Mouse (Mus musculus) embryonic facial prominence, embryonic 15.5 days (tissue): ENCODE measurements around the gene Car11. TPM values are rescaled to one million over a fixed set of nuclear protein-coding genes. Genes with fewer than 3 reads are reported as not detected.

Experiments used
- ATAC-seq: fragments of 200-750 bp; cut with Nextera tagmentation; 2 replicates; pipeline ENCODE4 v1.8.0; 2017; ENCODE audit warnings: low read depth, moderate TSS enrichment; ENCODE audit not compliant: insufficient number of reproducible peaks, low FRiP score, low TSS enrichment
- H3K27ac ChIP-seq: fragments of 300-500 bp; sonication (generic); replicated peaks from 2 replicates; pipeline ENCODE4 v1.5.1; 2015; ENCODE audit warnings: mild to moderate bottlenecking, inconsistent platforms
- H3K27me3 ChIP-seq: fragments of 300-500 bp; sonication (generic); 2 replicates; pipeline ENCODE4 v1.6.1; 2015; ENCODE audit warnings: inconsistent platforms
- H3K36me3 ChIP-seq: fragments of 300-500 bp; sonication (generic); 2 replicates; pipeline ENCODE4 v1.6.1; 2015; ENCODE audit warnings: mild to moderate bottlenecking, inconsistent platforms
- H3K4me1 ChIP-seq: fragments of 300-500 bp; sonication (generic); 2 replicates; pipeline ENCODE4 v1.6.1; 2015; ENCODE audit warnings: inconsistent platforms
- H3K4me2 ChIP-seq: fragments of 300-500 bp; sonication (generic); replicated peaks from 2 replicates; pipeline ENCODE4 v1.6.1; 2015; ENCODE audit warnings: mild to moderate bottlenecking, inconsistent platforms
- H3K4me3 ChIP-seq: fragments of 300-500 bp; sonication (generic); replicated peaks from 2 replicates; pipeline ENCODE4 v1.5.1; 2015; ENCODE audit warnings: mild to moderate bottlenecking, inconsistent platforms
- H3K9ac ChIP-seq: fragments of 300-500 bp; sonication (generic); 2 replicates; pipeline ENCODE4 v1.6.1; 2015; ENCODE audit warnings: inconsistent platforms
- H3K9me3 ChIP-seq: fragments of 300-500 bp; sonication (generic); replicated peaks from 2 replicates; pipeline ENCODE4 v1.6.1; 2016; ENCODE audit warnings: inconsistent platforms
- WGBS: fragments of 180-500 bp; shearing (Covaris S2); methylation state at CpG from one replicate; pipeline ENCODE4 v1.1.7; 2015; 5-methylcytosine and 5-hydroxymethylcytosine counted together
- polyA plus RNA-seq: library from polyadenylated mRNA; unstranded; fragments of >200 nt; fragmentation: Nextera tagmentation; extraction: Ambion mirVana; gene quantifications from 2 replicates; pipeline ENCODE4 v1.2.1, GENCODE M21; 2015

Gene Car11
- polyA plus RNA-seq, 1 experiment from 2014 or later: 17.7 TPM

GRCm38 (mm10) chr7:45727625-45728024, 28.0 kb downstream of the Car11 start:
- no peaks in the 10 kb centered on the region for H3K27me3 ChIP-seq
- WGBS: 77% methylated on average over 3 of the region's 3 CpGs
- H3K4me2 ChIP-seq: no peak overlapping the region
- H3K9ac ChIP-seq: no peak overlapping the region
- H3K27ac ChIP-seq: no peak overlapping the region
- no peak overlapping the region for H3K4me3 ChIP-seq
- peaks cover 52% of the 10 kb centered on the region for H3K36me3 ChIP-seq
- peaks cover 13% of the 10 kb centered on the region for H3K4me1 ChIP-seq
- no peaks in the 10 kb centered on the region for H3K9me3 ChIP-seq
- ATAC-seq: no peak

GRCm38 (mm10) chr7:45730727-45731431, 31.2 kb downstream of the Car11 start:
- 16% methylated on average over 16 of the region's 16 CpGs for WGBS
- no peak for ATAC-seq
- H3K9ac ChIP-seq: no peak overlapping the region
- H3K27ac ChIP-seq: peak overlapping the region; percentile 25; the same call in 1 of the 2 replicates
- no peaks in the 10 kb centered on the region for H3K9me3 ChIP-seq
- peaks cover 13% of the 10 kb centered on the region for H3K4me1 ChIP-seq
- peaks cover 22% of the 10 kb centered on the region for H3K36me3 ChIP-seq
- no peaks in the 10 kb centered on the region for H3K27me3 ChIP-seq
- no peak overlapping the region for H3K4me3 ChIP-seq
- H3K4me2 ChIP-seq: no peak overlapping the region

GRCm38 (mm10) chr7:45733477-45733876, 33.8 kb downstream of the Car11 start:
- WGBS: 75% methylated on average over 5 of the region's 5 CpGs
- no peak for ATAC-seq
- Histone ChIP-seq H3K9me3 (no peaks in the 10 kb centered on the region), H3K27ac (no peak overlapping the region), H3K9ac (no peak overlapping the region), H3K27me3 (no peaks in the 10 kb centered on the region), H3K4me1 (peaks cover 13% of the 10 kb centered on the region), H3K4me3 (no peak overlapping the region), H3K4me2 (no peak overlapping the region), H3K36me3 (0 out of 2 replicates have a peak, but pooled peaks cover 4% of the 10 kb centered on the region)

DNA sequence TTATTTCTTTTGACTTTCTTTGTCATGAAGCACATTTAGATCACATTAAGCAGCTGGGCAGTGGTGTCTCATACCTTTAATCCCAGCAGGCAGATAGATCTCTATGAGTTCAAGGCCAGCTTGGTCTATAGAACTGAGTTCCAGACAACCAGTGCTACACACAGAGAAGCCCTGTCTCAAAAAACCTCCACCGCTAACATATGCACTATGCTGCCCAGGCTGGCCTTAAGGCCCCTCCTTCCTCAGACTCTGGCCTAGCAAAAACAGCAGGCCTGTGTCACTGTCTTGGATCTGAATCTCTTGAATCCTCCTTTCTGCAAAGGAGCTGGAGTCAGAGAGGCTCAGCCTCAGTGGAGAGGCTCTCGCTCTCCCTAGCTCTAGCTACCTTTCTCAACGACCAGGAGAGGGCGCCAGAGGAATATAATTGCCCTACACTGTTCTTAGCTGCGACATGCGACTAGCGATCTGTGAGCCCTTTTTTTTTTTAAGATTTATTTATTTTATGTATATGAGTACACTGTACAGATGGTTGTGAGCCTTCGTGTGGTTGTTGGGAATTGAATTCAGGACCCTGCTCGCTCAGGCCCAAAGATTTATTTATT, 39.6 kb downstream of the Car11 start:
- no peaks in the 10 kb centered on the region for H3K36me3 ChIP-seq
- WGBS: 6% methylated on average over 9 of the region's 9 CpGs
- ATAC-seq: peak; percentile 61; the same call in 1 of the 2 replicates

DNA sequence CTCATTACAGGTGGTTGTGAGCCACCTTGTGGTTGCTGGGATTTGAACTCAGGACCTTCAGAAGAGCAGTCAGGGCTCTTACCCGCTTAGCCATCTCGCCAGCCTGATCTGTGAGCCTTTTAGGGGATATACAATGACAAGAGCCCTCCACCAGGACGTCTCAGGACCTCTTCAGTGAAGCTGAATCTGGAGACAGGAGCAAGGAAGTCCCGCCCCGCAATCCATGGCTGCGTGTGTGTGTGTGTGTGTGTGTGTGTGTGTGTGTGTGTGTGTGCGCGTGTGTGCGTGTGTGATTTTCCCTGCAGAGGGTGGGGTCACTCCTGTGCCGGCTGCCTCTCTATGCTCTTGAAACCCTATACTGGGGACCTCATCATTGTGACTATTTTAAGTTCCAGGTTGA, 40.2 kb downstream of the Car11 start:
- WGBS: 55% methylated on average over 10 of the region's 10 CpGs

More for the DNA sequence above, 39.6 kb downstream of the Car11 start:
- H3K9me3 ChIP-seq: no peaks in the 10 kb centered on the region
- no peak overlapping the region for H3K27ac ChIP-seq
- 0 out of 2 replicates have a peak, but pooled peaks cover 5% of the 10 kb centered on the region for H3K4me1 ChIP-seq
- H3K27me3 ChIP-seq: no peaks in the 10 kb centered on the region
- H3K4me3 ChIP-seq: no peak overlapping the region
- no peak overlapping the region for H3K9ac ChIP-seq
- no peak overlapping the region for H3K4me2 ChIP-seq

GRCm38 (mm10) chr7:45741308-45741707, 41.7 kb downstream of the Car11 start:
- Histone ChIP-seq H3K4me3 (no peak overlapping the region), H3K9me3 (no peaks in the 10 kb centered on the region), H3K9ac (no peak overlapping the region), H3K27ac (no peak overlapping the region), H3K27me3 (no peaks in the 10 kb centered on the region), H3K4me2 (no peak overlapping the region; the same call in 1 of the 2 replicates), H3K36me3 (no peaks in the 10 kb centered on the region), H3K4me1 (0 out of 2 replicates have a peak, but pooled peaks cover 5% of the 10 kb centered on the region)
- ATAC-seq: no peak
- 84% methylated on average over 12 of the region's 12 CpGs for WGBS

More for the DNA sequence above, 40.2 kb downstream of the Car11 start:
- Histone ChIP-seq H3K36me3 (no peaks in the 10 kb centered on the region), H3K4me2 (no peak overlapping the region), H3K4me3 (no peak overlapping the region), H3K9me3 (no peaks in the 10 kb centered on the region), H3K27ac (no peak overlapping the region), H3K9ac (no peak overlapping the region), H3K27me3 (no peaks in the 10 kb centered on the region), H3K4me1 (0 out of 2 replicates have a peak, but pooled peaks cover 5% of the 10 kb centered on the region)
- ATAC-seq: no peak

- Histone ChIP-seq H3K27ac (no peak overlapping the region), H3K27me3 (no peaks in the 10 kb centered on the region), H3K9ac (no peak overlapping the region), H3K36me3 (no peaks in the 10 kb centered on the region), H3K4me2 (peak overlapping the region; percentile 43), H3K9me3 (no peaks in the 10 kb centered on the region), H3K4me1 (0 out of 2 replicates have a peak, but pooled peaks cover 5% of the 10 kb centered on the region), H3K4me3 (peak overlapping the region; percentile 32)
- WGBS: 27% methylated on average over 11 of the region's 11 CpGs
- ATAC-seq: peak; percentile 25; the same call in 1 of the 2 replicates
These were observed 42.1 kb downstream of the Car11 start for GRCm38 (mm10) chr7:45741777-45742176.

DNA sequence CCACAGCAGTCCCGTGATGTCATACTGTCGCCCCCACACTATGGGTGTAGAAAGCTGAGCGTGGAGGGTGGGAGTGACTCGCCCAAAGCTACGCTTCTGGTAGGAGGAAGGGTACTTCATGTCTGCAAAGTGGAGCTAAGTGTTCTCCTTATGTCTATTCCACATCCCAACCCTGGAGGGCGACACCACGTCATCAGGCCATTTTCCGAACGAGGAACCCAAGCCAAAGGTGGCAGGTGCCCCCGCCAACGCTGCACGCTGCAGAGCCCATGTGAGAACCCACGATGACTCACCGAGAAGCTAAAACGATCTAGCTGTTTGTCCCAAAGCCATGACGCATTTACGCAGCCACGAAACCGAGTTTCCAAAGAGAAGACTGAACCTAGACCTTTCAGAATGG, 42.7 kb downstream of the Car11 start:
- Histone ChIP-seq H3K4me2 (peak overlapping the region; percentile 43), H3K9ac (no peak overlapping the region), H3K4me1 (0 out of 2 replicates have a peak, but pooled peaks cover 5% of the 10 kb centered on the region), H3K9me3 (no peaks in the 10 kb centered on the region), H3K27me3 (no peaks in the 10 kb centered on the region), H3K27ac (no peak overlapping the region), H3K4me3 (peak overlapping the region; percentile 32), H3K36me3 (no peaks in the 10 kb centered on the region)
- 23% methylated on average over 19 of the region's 19 CpGs for WGBS
- 0 out of 2 replicates have a peak, but pooled peaks have one; percentile 8 for ATAC-seq

GRCm38 (mm10) chr7:45744387-45744786, 44.7 kb downstream of the Car11 start:
- Histone ChIP-seq H3K4me1 (0 out of 2 replicates have a peak, but pooled peaks cover 5% of the 10 kb centered on the region), H3K9me3 (no peaks in the 10 kb centered on the region), H3K27me3 (no peaks in the 10 kb centered on the region), H3K4me3 (no peak overlapping the region), H3K36me3 (no peaks in the 10 kb centered on the region), H3K4me2 (no peak overlapping the region), H3K9ac (no peak overlapping the region), H3K27ac (no peak overlapping the region)
- 22% methylated on average over 2 of the region's 2 CpGs for WGBS
- ATAC-seq: no peak

GRCm38 (mm10) chr7:45746518-45746917, 46.9 kb downstream of the Car11 start:
- ATAC-seq: no peak
- WGBS: 61% methylated on average over 6 of the region's 6 CpGs
- Histone ChIP-seq H3K9ac (no peak overlapping the region), H3K9me3 (no peaks in the 10 kb centered on the region), H3K27ac (no peak overlapping the region), H3K27me3 (no peaks in the 10 kb centered on the region), H3K4me3 (no peak overlapping the region), H3K4me2 (no peak overlapping the region), H3K36me3 (no peaks in the 10 kb centered on the region), H3K4me1 (peaks cover 9% of the 10 kb centered on the region)

DNA sequence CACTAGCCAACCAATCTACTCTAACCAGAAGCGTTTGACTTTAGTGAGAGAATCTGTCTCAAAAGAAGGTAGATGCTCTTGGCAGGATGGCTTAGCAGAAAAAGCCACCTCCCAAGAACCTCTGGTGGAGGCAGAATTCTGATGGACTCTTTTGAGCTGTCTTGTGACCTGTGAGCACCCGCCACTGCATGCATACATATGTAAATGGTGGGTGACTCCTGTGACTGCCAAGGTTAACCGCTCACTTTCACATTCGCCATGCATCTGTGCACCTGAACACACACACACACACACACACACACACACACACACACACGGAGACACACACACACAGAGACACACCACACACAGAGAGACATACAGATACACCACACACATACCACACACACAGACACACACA, 47.8 kb downstream of the Car11 start:
- Histone ChIP-seq H3K4me3 (no peak overlapping the region), H3K36me3 (no peaks in the 10 kb centered on the region), H3K27ac (no peak overlapping the region), H3K4me1 (peaks cover 6% of the 10 kb centered on the region), H3K27me3 (no peaks in the 10 kb centered on the region), H3K9ac (no peak overlapping the region), H3K9me3 (no peaks in the 10 kb centered on the region), H3K4me2 (no peak overlapping the region)
- no peak for ATAC-seq
- WGBS: 90% methylated on average over 5 of the region's 5 CpGs
